Mouse (Mus musculus) embryonic facial prominence, embryonic 14.5 days (tissue): ENCODE results near the gene Mrpl20. TPM values are rescaled to one million over a fixed set of nuclear protein-coding genes. Genes with fewer than 3 reads are reported as not detected.

Source experiments
- ATAC-seq: fragments of 200-750 bp; cut with Nextera tagmentation; 2 replicates; pipeline ENCODE4 v1.8.0; 2017; ENCODE audit warnings: low read depth, moderate number of reproducible peaks, moderate TSS enrichment
- DNase-seq: peaks from one replicate; pipeline ENCODE4 v3.0.0-alpha.2; 2015; ENCODE audit warnings: low spot score
- H3K27ac ChIP-seq: fragments of 300-500 bp; sonication (generic); replicated peaks from 2 replicates; pipeline ENCODE4 v1.5.1; 2014; ENCODE audit warnings: low read depth, mild to moderate bottlenecking, low read length, moderate library complexity
- H3K27me3 ChIP-seq: fragments of 300-500 bp; sonication (generic); replicated peaks from 2 replicates; pipeline ENCODE4 v1.6.1; 2014; ENCODE audit warnings: low read length; ENCODE audit not compliant: control insufficient read depth, insufficient read depth
- H3K36me3 ChIP-seq: fragments of 300-500 bp; sonication (generic); 2 replicates; pipeline ENCODE4 v1.6.1; 2014; ENCODE audit warnings: low read length, mixed read lengths; ENCODE audit not compliant: control insufficient read depth, insufficient read depth
- H3K4me1 ChIP-seq: fragments of 300-500 bp; sonication (generic); 2 replicates; pipeline ENCODE4 v1.6.1; 2014; ENCODE audit warnings: antibody characterized with exemption, low read length; ENCODE audit not compliant: control insufficient read depth, insufficient read depth
- H3K4me2 ChIP-seq: fragments of 300-500 bp; sonication (generic); 2 replicates; pipeline ENCODE4 v1.6.1; 2014; ENCODE audit warnings: low read depth, mild to moderate bottlenecking, low read length, moderate library complexity, mixed read lengths
- H3K4me3 ChIP-seq: fragments of 300-500 bp; sonication (generic); 2 replicates; pipeline ENCODE4 v1.5.1; 2014; ENCODE audit warnings: low read depth, mild to moderate bottlenecking, low read length
- H3K9ac ChIP-seq: fragments of 300-500 bp; sonication (generic); 2 replicates; pipeline ENCODE4 v1.6.1; 2014; ENCODE audit warnings: low read depth, mild to moderate bottlenecking, low read length, moderate library complexity, mixed read lengths
- H3K9me3 ChIP-seq: fragments of 300-500 bp; sonication (generic); 2 replicates; pipeline ENCODE4 v1.6.1; 2016; ENCODE audit warnings: low read length; ENCODE audit not compliant: control insufficient read depth
- WGBS: fragments of 180-500 bp; shearing (Covaris S2); extraction: QIAGEN DNeasy Blood & Tissue Kit; methylation state at CpG from one replicate; pipeline ENCODE4 v1.1.7; 2014; 5-methylcytosine and 5-hydroxymethylcytosine counted together
- polyA plus RNA-seq: library from polyadenylated mRNA; unstranded; fragments of >200 nt; fragmentation: Nextera tagmentation; extraction: Ambion mirVana; gene quantifications from 2 replicates; pipeline ENCODE4 v1.2.1, GENCODE M21; 2014

The Mrpl20 gene
- polyA plus RNA-seq, 1 experiment from 2014 or later, result 219 TPM

DNA sequence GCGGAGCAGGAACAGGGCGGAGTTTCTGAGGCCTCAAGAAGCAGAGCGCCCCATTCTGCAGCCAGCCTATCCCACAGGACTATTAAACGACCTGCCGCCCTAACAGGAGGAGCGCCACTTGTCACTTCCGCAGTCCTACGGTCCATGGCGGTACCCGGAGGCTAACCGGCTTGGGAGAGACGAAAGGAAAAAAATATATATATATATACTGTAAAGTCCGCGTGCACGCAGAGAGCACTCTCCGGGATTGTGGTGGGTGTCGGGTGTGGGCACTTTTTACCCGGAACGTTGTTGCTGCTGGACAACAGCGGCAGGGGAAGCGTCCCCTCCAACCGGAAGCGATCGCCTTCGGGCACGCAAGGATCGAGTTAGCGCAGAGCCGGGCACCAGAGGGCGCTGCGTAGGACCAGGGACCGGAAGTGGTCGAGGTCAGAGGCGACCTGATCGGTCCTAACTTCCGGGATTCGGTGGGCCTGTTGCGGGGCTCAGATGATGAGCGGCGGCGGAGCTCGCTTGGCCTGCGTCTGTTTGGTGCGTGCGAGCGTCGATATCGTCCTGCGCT, 28.6 kb downstream of the Mrpl20 start, which contains the start of gene Aurkaip1:
Gene Aurkaip1, plus strand, starts transcription at position 68 of the 562 bp plus-strand sequence.
- Histone ChIP-seq H3K4me2 (peak within 1 kb of the TSS; percentile 88), H3K27me3 (no peaks in the 10 kb centered on the region), H3K4me3 (peak within 1 kb of the TSS; percentile 90), H3K36me3 (peaks cover 31% of the 10 kb centered on the region), H3K4me1 (peaks cover 15% of the 10 kb centered on the region), H3K9ac (peak within 1 kb of the TSS; percentile 87), H3K27ac (peak within 1 kb of the TSS; percentile 85), H3K9me3 (no peaks in the 10 kb centered on the region)
- DNase-seq (peak; percentile 97), ATAC-seq (peak; percentile 95)
- WGBS, result 1% methylated on average over 36 of the region's 49 CpGs

GRCm38 (mm10) chr4:155831831-155832230, 29.2 kb downstream of the Mrpl20 start:
- Histone ChIP-seq H3K9ac (peak overlapping the region; percentile 87), H3K27me3 (no peaks in the 10 kb centered on the region), H3K27ac (peak overlapping the region; percentile 85), H3K36me3 (peaks cover 26% of the 10 kb centered on the region), H3K4me3 (peak overlapping the region; percentile 90), H3K4me1 (peaks cover 15% of the 10 kb centered on the region), H3K4me2 (peak overlapping the region; percentile 88), H3K9me3 (no peaks in the 10 kb centered on the region)
- 1% methylated on average over 18 of the region's 25 CpGs for WGBS
- no peak for DNase-seq
- ATAC-seq, result no peak; the same call in 1 of the 2 replicates

- Histone ChIP-seq H3K27me3 (no peaks in the 10 kb centered on the region), H3K36me3 (peaks cover 22% of the 10 kb centered on the region), H3K4me1 (peaks cover 15% of the 10 kb centered on the region), H3K4me3 (peak overlapping the region; percentile 90), H3K27ac (no peak overlapping the region), H3K9ac (peak overlapping the region; percentile 87), H3K9me3 (no peaks in the 10 kb centered on the region), H3K4me2 (peak overlapping the region; percentile 88)
- no peak for ATAC-seq
- DNase-seq, result no peak
- WGBS, result 57% methylated on average over 10 of the region's 10 CpGs
Observed at GRCm38 (mm10) chr4:155832321-155832720, 29.6 kb downstream of the Mrpl20 start.

DNA sequence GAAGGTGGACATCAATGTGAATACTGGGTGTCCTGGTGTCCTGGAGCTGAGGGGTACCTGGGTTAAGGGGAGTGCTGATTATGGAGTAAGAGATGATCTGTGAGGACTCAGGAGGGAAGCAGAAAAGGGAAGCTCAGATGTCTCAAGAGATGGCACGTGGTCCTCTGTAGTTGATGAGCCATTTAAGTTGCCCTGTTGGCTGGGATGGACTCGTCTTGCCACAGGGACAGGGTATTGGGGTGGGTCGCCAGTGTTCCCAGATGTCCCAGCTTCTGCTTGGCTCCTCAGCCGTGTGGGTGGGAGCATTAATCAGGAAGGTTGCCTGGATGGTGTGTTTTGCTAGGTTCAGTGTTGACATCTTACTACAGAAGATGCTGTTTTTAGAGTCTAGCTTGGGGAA, 30.6 kb downstream of the Mrpl20 start:
- Histone ChIP-seq H3K4me3 (no peak overlapping the region), H3K9ac (no peak overlapping the region), H3K9me3 (no peaks in the 10 kb centered on the region), H3K27me3 (no peaks in the 10 kb centered on the region), H3K4me2 (no peak overlapping the region), H3K36me3 (peaks cover 14% of the 10 kb centered on the region), H3K27ac (no peak overlapping the region), H3K4me1 (peaks cover 21% of the 10 kb centered on the region)
- no peak for DNase-seq
- no peak for ATAC-seq
- 82% methylated on average over 4 of the region's 4 CpGs for WGBS

DNA sequence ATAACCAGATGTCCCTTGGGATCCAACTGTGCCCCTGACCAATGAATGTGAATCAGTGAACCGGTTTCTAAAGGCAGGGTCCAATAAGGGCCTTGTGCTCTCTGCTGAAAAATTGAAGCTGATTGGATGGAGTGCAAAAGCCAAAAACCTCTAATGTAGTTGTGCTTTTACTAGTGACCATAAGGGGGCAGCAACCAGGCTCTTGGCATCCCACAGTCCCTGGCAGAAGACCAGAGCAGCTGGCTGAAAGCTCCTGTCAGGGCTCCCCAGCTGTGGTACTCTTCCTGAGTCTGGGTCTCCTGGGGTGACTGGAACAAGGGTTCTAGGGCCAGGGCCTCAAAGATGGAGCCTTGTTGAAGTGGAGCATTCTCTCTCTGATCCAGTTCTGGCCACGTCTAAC, 31.2 kb downstream of the Mrpl20 start:
- DNase-seq, result peak; percentile 93
- Histone ChIP-seq H3K4me3 (no peak overlapping the region), H3K9ac (no peak overlapping the region), H3K9me3 (no peaks in the 10 kb centered on the region), H3K4me1 (peaks cover 27% of the 10 kb centered on the region), H3K4me2 (no peak overlapping the region), H3K36me3 (peaks cover 10% of the 10 kb centered on the region), H3K27me3 (no peaks in the 10 kb centered on the region), H3K27ac (peak overlapping the region; percentile 46)
- WGBS, result 33% methylated on average over 2 of the region's 2 CpGs
- peak; percentile 42 for ATAC-seq

- Histone ChIP-seq H3K9me3 (no peaks in the 10 kb centered on the region), H3K9ac (0 out of 2 replicates have a peak overlapping the region, but pooled peaks have one; percentile 25), H3K36me3 (peaks cover 16% of the 10 kb centered on the region), H3K4me2 (peak overlapping the region; percentile 18; the same call in 1 of the 2 replicates), H3K4me1 (peaks cover 39% of the 10 kb centered on the region), H3K27me3 (no peaks in the 10 kb centered on the region), H3K4me3 (no peak overlapping the region), H3K27ac (peak overlapping the region; percentile 81)
- peak; percentile 56 for DNase-seq
- no peak for ATAC-seq
- WGBS, result 75% methylated on average over 11 of the region's 11 CpGs
Observed at GRCm38 (mm10) chr4:155837404-155838010, 34.8 kb downstream of the Mrpl20 start.

DNA sequence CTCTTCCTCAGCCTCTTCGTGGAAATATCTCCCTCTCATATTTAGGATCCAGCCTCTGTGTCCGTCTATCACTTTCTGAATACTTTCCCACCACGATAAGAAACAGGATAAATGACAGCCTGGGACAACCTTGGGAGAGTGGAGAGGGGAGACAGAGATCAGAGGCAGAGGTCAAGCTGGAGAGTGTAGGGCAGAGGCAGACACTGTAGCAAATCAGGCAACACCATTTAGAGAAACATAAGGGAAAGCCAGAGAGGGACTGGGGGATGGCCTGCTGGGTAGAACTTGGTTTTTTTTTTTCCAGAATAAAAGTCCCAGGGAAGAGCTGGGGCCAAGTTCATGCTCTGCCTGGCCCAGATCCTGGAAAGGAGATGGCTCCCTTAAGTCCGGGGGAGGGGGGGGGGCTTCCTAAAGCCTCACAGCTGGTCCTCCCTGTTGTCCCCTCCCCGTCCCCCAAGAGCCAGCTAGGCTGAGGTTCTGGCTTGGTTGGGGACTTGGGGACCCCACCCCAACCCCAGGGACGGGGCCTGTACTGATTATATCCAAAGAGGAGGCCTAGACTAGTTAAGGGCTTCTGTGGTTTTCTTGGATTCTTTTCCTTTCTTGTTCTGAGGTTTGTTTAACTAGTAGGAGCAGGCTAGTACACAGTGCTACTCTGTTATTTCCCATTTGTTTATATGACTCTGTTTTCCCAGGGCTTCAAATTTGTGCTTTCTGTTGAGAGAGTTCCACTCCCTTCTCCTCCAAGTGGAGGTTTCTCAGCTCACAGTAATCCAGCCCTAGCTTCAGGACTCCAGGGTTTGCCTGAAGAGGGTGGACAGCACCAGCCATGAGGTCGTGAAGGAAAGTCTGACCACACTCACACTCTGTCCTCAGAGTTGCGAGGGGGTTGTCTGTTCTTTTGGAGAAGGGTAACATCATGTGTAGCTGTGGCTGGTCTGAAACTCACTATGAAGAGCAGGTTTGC, 35.8 kb downstream of the Mrpl20 start:
- Histone ChIP-seq H3K4me2 (peak overlapping the region; percentile 94), H3K9ac (0 out of 2 replicates have a peak overlapping the region, but pooled peaks have one; percentile 69), H3K27me3 (no peaks in the 10 kb centered on the region), H3K27ac (peak overlapping the region; percentile 81), H3K4me1 (peaks cover 36% of the 10 kb centered on the region), H3K36me3 (peaks cover 9% of the 10 kb centered on the region; the same call in 1 of the 2 replicates), H3K9me3 (no peaks in the 10 kb centered on the region), H3K4me3 (no peak overlapping the region)
- DNase-seq (peak; percentile 64), ATAC-seq (no peak)
- 60% methylated on average over 8 of the region's 8 CpGs for WGBS

DNA sequence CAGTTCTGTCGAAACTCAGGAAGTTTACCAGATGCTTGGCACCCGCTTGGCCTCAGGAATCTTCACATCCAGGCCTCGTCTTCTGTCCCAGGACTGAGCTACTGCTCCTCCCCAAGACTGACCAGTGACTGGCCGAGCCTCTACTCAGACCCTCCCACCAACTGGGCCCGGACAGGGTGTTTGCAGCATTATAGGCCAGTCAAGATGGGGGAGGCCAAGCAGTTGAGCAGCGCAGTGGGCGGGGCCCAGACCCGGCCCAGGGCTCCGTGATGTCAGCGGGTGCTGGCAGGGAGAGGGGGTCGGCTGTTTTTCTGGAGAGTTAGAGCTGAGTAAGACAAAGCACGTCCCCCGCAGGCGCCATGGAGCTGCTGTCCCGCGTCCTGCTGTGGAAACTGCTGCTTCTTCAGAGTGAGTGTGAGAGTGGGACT, 36.8 kb downstream of the Mrpl20 start, which contains the start of gene Mxra8:
Gene Mxra8, plus strand, starts transcription at position 198 of the 428 bp plus-strand sequence.
- Histone ChIP-seq H3K4me1 (peaks cover 30% of the 10 kb centered on the region), H3K4me2 (peak within 1 kb of the TSS; percentile 94), H3K36me3 (peaks cover 14% of the 10 kb centered on the region; the same call in 1 of the 2 replicates), H3K9me3 (no peaks in the 10 kb centered on the region), H3K9ac (peak within 1 kb of the TSS; percentile 69), H3K27ac (peak within 1 kb of the TSS; percentile 81), H3K27me3 (no peaks in the 10 kb centered on the region), H3K4me3 (peak within 1 kb of the TSS; percentile 52)
- DNase-seq, result peak; percentile 92
- 6% methylated on average over 16 of the region's 16 CpGs for WGBS
- ATAC-seq, result peak; percentile 84
